Mouse (Mus musculus) kidney, postnatal 0 days (tissue): Measurements from ENCODE around the gene Abca2. TPM values are rescaled to one million over a fixed set of nuclear protein-coding genes. Genes with fewer than 3 reads are reported as not detected.

Experiments used
- ATAC-seq: fragments of 200-750 bp; cut with Nextera tagmentation; replicated peaks from 2 replicates; pipeline ENCODE4 v1.8.0; 2017; ENCODE audit warnings: low read depth, moderate number of reproducible peaks, moderate TSS enrichment, moderate library complexity; ENCODE audit not compliant: low FRiP score
- DNase-seq: peaks from one replicate; pipeline ENCODE4 v3.0.0-alpha.2; 2016; ENCODE audit warnings: low spot score
- H3K27ac ChIP-seq: fragments of 300-500 bp; sonication (generic); 2 replicates; pipeline ENCODE4 v1.5.1; 2014; ENCODE audit warnings: mild to moderate bottlenecking
- H3K27me3 ChIP-seq: fragments of 300-500 bp; sonication (generic); 2 replicates; pipeline ENCODE4 v1.6.1; 2014; ENCODE audit warnings: low read length, mixed read lengths; ENCODE audit not compliant: insufficient read depth
- H3K36me3 ChIP-seq: fragments of 300-500 bp; sonication (generic); 2 replicates; pipeline ENCODE4 v1.6.1; 2014; ENCODE audit warnings: low read length, mixed read lengths; ENCODE audit not compliant: insufficient read depth
- H3K4me1 ChIP-seq: fragments of 300-500 bp; sonication (generic); replicated peaks from 2 replicates; pipeline ENCODE4 v1.6.1; 2014; ENCODE audit warnings: antibody characterized with exemption, low read length, mixed read lengths; ENCODE audit not compliant: insufficient read depth
- H3K4me2 ChIP-seq: fragments of 300-500 bp; sonication (generic); 2 replicates; pipeline ENCODE4 v1.6.1; 2014; ENCODE audit warnings: mild to moderate bottlenecking, low read length, moderate library complexity, mixed read lengths
- H3K4me3 ChIP-seq: fragments of 300-500 bp; sonication (generic); replicated peaks from 2 replicates; pipeline ENCODE4 v1.5.1; 2014; ENCODE audit warnings: low read depth, low read length
- H3K9ac ChIP-seq: fragments of 300-500 bp; sonication (generic); 2 replicates; pipeline ENCODE4 v1.6.1; 2014; ENCODE audit warnings: low read depth, low read length
- H3K9me3 ChIP-seq: fragments of 300-500 bp; sonication (generic); replicated peaks from 2 replicates; pipeline ENCODE4 v1.6.1; 2016; ENCODE audit warnings: low read length, inconsistent platforms, mixed read lengths
- CTCF ChIP-seq: IDR thresholded peaks from 2 replicates; pipeline ENCODE4 v1.5.1; 2016; ENCODE audit warnings: antibody characterized with exemption, low read depth, mild to moderate bottlenecking, moderate library complexity
- WGBS: fragments of 180-500 bp; shearing (Covaris S2); extraction: QIAGEN DNeasy Blood & Tissue Kit; methylation state at CpG from one replicate; pipeline ENCODE4 v1.1.7; 2014; 5-methylcytosine and 5-hydroxymethylcytosine counted together
- polyA plus RNA-seq: library from polyadenylated mRNA; unstranded; fragments of >200 nt; fragmentation: Nextera tagmentation; extraction: Ambion mirVana; gene quantifications from 2 replicates; pipeline ENCODE4 v1.2.1, GENCODE M21; 2015

The Abca2 gene
- polyA plus RNA-seq, 1 experiment from 2014 or later, result 9.7 TPM

DNA sequence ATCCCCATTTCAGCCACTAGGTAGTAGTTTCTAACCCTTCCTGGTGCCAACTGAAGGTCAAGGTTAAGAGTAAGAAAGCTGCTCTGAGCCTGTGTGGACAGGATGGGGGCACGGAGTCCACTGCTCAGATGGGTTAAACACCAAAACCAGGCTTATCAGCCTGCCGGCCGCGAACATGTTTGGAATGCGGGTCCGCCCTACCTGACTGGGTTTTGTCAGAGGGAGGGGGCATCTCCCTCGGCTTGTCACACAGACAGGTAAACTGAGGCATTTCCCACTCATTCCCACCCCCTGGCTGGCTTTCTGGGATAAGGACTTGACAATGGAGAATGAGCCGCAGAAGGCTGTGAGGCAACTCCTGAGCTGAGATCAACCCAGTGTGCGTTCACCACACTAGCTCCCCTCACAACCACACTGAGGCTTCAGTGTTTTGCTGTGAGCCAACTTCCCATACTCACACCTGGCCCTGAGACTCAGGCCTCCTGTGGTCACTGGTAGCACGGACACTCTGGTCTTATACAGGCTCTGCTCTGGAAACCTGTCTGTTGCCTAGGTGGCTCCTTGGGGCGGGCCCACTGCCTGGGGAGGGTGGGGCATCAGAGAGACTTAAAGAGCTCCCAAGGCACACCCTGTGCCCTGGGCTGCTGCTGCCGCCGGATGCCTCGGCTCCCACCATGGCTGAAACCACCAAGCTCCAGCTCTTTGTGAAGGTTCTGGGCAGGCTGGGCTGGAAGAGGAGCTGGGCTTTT, 27.9 kb downstream of the Abca2 start, which contains the start of gene Clic3:
TSS of gene Clic3 (plus strand) at position 634 of the 749 bp plus-strand sequence.
- DNase-seq, result no peak
- H3K4me1 ChIP-seq, result peaks cover 12% of the 10 kb centered on the region; the same call in 1 of the 2 replicates

DNA sequence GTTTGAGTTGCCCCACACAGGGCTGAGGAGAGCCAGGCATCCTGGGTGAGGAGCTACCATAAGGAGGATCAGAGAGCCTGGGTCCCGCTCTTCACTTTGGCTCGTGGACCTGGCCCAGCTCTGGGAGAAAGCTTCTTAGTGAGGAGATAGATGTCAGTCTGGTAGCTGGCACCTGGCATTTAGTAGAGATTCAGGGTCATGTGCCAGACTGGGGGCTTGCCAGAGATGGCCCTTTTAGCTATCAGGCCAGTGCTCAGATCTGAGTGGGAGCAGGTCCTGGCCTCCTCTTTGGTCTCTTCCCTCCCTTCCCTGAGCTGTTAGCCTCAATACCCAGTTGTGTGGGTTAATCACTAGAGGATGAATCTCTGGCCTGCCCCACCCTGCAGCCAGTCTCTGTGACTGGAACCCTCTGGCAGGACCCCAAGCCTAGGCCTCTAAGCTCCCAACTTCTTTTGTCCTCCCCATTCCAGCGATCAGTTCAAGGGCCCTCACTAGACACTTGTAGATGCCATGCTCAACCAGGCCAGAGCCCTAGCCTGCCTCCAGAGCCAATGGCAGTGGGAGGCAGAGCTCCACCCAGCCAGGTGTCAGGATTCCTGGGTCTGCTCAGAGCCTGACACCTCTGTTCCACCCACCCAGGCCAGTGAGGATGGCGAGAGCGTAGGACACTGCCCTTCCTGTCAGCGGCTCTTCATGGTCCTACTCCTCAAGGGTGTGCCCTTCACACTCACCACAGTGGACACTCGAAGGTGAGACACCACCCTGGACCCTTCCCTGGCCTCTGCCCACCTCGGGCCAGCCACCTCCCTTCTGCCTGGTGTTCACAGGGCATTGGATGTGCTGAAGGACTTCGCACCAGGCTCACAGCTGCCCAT, 28.8 kb downstream of the Abca2 start:
- Histone ChIP-seq H3K27me3 (no peaks in the 10 kb centered on the region), H3K36me3 (no peaks in the 10 kb centered on the region), H3K27ac (no peak overlapping the region), H3K9me3 (no peaks in the 10 kb centered on the region), H3K4me1 (peaks cover 13% of the 10 kb centered on the region; the same call in 1 of the 2 replicates), H3K4me3 (no peak overlapping the region), H3K9ac (0 out of 2 replicates have a peak overlapping the region, but pooled peaks have one; percentile 8), H3K4me2 (no peak overlapping the region)
- TF ChIP-seq CTCF, result no peak
- DNase-seq (no peak), ATAC-seq (no peak)
- 84% methylated on average over 9 of the region's 9 CpGs for WGBS

More for the DNA sequence above, 27.9 kb downstream of the Abca2 start, which contains the start of gene Clic3:
- Histone ChIP-seq H3K27me3 (no peaks in the 10 kb centered on the region), H3K27ac (no peak within 1 kb of the TSS), H3K9ac (0 out of 2 replicates have a peak within 1 kb of the TSS, but pooled peaks have one; percentile 8), H3K4me2 (no peak within 1 kb of the TSS), H3K4me3 (no peak within 1 kb of the TSS), H3K9me3 (no peaks in the 10 kb centered on the region), H3K36me3 (no peaks in the 10 kb centered on the region)
- no peak for TF ChIP-seq CTCF
- WGBS, result 57% methylated on average over 14 of the region's 14 CpGs
- ATAC-seq, result no peak

DNA sequence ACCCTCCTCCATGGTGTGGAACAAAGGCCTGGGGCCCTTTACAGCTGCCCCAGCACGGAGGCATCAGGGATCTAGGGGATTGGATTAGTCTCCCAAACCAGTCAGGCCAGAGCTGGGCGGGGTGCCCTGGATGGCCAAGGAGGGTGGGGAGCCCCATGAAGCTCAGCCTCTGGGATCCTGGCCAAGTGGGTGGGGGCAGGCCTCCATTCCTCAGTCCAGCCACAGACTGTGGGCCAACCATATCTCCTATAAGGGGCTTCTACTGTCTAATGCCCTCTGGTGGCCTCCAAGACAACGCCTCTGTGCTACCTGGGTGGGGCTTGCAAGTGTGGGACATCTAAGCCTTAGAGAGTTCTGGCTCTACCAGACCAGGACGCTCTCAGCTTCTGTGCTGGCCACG, 30.4 kb downstream of the Abca2 start:
- H3K36me3 ChIP-seq, result no peaks in the 10 kb centered on the region
- no peak for DNase-seq
- H3K4me1 ChIP-seq, result peaks cover 13% of the 10 kb centered on the region; the same call in 1 of the 2 replicates
- 73% methylated on average over 5 of the region's 5 CpGs for WGBS
- no peak overlapping the region for H3K9ac ChIP-seq
- H3K4me2 ChIP-seq, result no peak overlapping the region
- no peaks in the 10 kb centered on the region for H3K9me3 ChIP-seq
- no peak overlapping the region; the same call in 1 of the 2 replicates for H3K27ac ChIP-seq
- TF ChIP-seq CTCF, result peak; percentile 28; the same call in 1 of the 2 replicates
- no peaks in the 10 kb centered on the region for H3K27me3 ChIP-seq
- H3K4me3 ChIP-seq, result no peak overlapping the region
- ATAC-seq, result no peak

DNA sequence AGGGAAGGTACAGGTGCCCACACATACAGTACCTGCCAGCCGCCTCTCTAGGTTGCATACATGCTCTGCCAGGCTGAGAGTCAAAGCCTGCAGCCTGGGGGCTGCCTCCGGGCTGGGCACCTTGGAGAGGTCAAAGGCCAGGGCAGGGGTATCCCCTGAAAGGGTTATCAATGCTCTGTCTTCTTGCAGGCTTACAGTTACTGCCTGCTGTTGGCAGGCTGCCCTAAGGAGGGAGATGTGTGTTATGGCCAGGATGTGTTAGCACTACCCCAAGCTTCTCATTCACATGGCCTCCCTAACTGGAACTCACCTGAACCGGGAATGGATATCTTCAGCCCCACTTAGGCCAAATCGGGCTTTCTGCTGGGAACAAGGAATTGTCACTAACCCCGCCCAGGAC, 31.6 kb downstream of the Abca2 start:
- H3K36me3 ChIP-seq, result no peaks in the 10 kb centered on the region
- 29% methylated on average over 5 of the region's 5 CpGs for WGBS
- H3K27ac ChIP-seq, result peak overlapping the region; percentile 90
- no peaks in the 10 kb centered on the region for H3K9me3 ChIP-seq
- H3K9ac ChIP-seq, result peak overlapping the region; percentile 71; the same call in 1 of the 2 replicates
- peak overlapping the region; percentile 85 for H3K4me2 ChIP-seq
- DNase-seq (no peak), ATAC-seq (peak; percentile 11; the same call in 1 of the 2 replicates)
- peaks cover 13% of the 10 kb centered on the region; the same call in 1 of the 2 replicates for H3K4me1 ChIP-seq
- peak overlapping the region; percentile 57 for H3K4me3 ChIP-seq
- TF ChIP-seq CTCF, result no peak
- no peaks in the 10 kb centered on the region for H3K27me3 ChIP-seq

- WGBS, result under 1% methylated on average over 48 of the region's 48 CpGs
- Histone ChIP-seq H3K4me2 (peak within 1 kb of the TSS; percentile 85), H3K9ac (peak within 1 kb of the TSS; percentile 71), H3K4me1 (peaks cover 13% of the 10 kb centered on the region; the same call in 1 of the 2 replicates), H3K4me3 (peak within 1 kb of the TSS; percentile 57), H3K36me3 (no peaks in the 10 kb centered on the region), H3K27me3 (no peaks in the 10 kb centered on the region), H3K27ac (peak within 1 kb of the TSS; percentile 90), H3K9me3 (no peaks in the 10 kb centered on the region)
- DNase-seq, result peak; percentile 99
- no peak for TF ChIP-seq CTCF
- ATAC-seq, result peak; percentile 89
Measured at GRCm38 (mm10) chr2:25460551-25461309, 32.2 kb downstream of the Abca2 start, which contains the start of gene Paxx. Gene Paxx (minus strand): TSS chr2:25461094.
